ENCODE assay signal across 14 mouse cellular contexts in the genomic region with DNA sequence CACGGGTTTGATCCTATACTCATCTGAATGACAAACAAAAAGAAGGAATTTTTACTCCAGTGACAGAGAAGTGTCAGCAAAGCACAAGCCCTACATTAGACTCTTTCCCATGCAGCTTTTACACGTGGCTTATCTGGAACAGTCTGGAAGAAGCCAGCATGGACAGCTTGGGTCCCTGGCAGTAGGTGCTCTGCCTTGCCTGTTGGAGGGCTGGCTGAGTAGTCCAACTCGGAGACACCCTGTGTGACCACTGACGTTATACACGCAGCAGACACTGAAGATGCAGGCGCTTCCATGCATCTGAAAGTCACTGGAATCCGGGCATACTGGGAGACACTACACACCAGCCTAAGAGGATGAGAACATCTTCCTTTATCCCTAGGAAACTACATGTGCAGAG.
A peak's percentile ranks its signal among the peaks of the same experiment; 100 is the strongest.
DNase-seq lines count a peak whose midpoint lies in the region; ATAC-seq and TF ChIP-seq lines count a peak whose summit lies in the region.
"Had no signal": no experiment of that assay in that cellular context is flagged by ENCODE, and none has a peak within 500 bp of the region (broad histone marks: within the 10 kb centered on the region; RNA-seq: fewer than 3 reads in every experiment).

No protein-coding gene starts in this region.

- intact Hi-C loops in heart, adult 2 months (cut with DNase I): no loop called here

- ATAC-seq in hindbrain, embryonic 16.5 days: no peak
- no peak for ATAC-seq in hindbrain, embryonic 12.5 days (ENCODE audit: low FRiP score)
- ATAC-seq: lung, postnatal 0 days had no signal

- no peak for DNase-seq in heart, adult 2 months
- DNase-seq in heart, adult 8-10 months (ENCODE audit: low spot score): no peak
- peak; percentile 57 to 65 for DNase-seq in cerebellum, adult 18-20 months
- peak; percentile 48 to 53 for DNase-seq in cerebellum, postnatal 36 days
- DNase-seq in yolk sac, embryonic 10.5 days (ENCODE audit: low spot score): no peak
- DNase-seq: adrenal gland, postnatal 10 days; liver, embryonic 13.5 days; thymus, postnatal 4 days had no signal

- 0 out of 2 replicates have a peak overlapping the region, but pooled peaks have one; percentile 4 for H3K4me3 ChIP-seq in heart, adult 2 months
- H3K4me3 ChIP-seq in hindbrain, embryonic 16.5 days (ENCODE audit: low read length): no peak overlapping the region
- no peak overlapping the region for H3K4me3 ChIP-seq in hindbrain, embryonic 12.5 days
- H3K4me3 ChIP-seq: embryonic facial prominence, embryonic 13.5 days; liver, embryonic 13.5 days; midbrain, embryonic 10.5 days had no signal

- peak overlapping the region; percentile 69 for H3K27ac ChIP-seq in heart, adult 2 months
- H3K27ac ChIP-seq in hindbrain, embryonic 16.5 days (ENCODE audit: low read depth, low read length): 0 out of 2 replicates have a peak overlapping the region, but pooled peaks have one; percentile 23
- H3K27ac ChIP-seq in hindbrain, embryonic 12.5 days: no peak overlapping the region
- H3K27ac ChIP-seq: embryonic facial prominence, embryonic 13.5 days; liver, embryonic 13.5 days; midbrain, embryonic 10.5 days had no signal

- H3K9me3 ChIP-seq in hindbrain, embryonic 16.5 days (ENCODE audit: control insufficient read depth, low read length): no peaks in the 10 kb centered on the region
- H3K9me3 ChIP-seq in hindbrain, embryonic 12.5 days (replicated peaks): no peaks in the 10 kb centered on the region
- H3K9me3 ChIP-seq: embryonic facial prominence, embryonic 13.5 days; liver, embryonic 13.5 days; midbrain, embryonic 10.5 days had no signal

- no peak for TF ChIP-seq POLR2A in heart, adult 2 months (IDR thresholded peaks at IDR 0.05; ENCODE audit: insufficient read depth, low read depth, low read length)

- TF ChIP-seq CTCF in heart, adult 2 months (IDR thresholded peaks at IDR 0.05): no peak

- H3K4me2 ChIP-seq in hindbrain, embryonic 16.5 days (ENCODE audit: low read length): no peak overlapping the region
- no peak overlapping the region for H3K4me2 ChIP-seq in hindbrain, embryonic 12.5 days (replicated peaks)
- H3K4me2 ChIP-seq: embryonic facial prominence, embryonic 13.5 days; liver, embryonic 13.5 days had no signal

- no peaks in the 10 kb centered on the region for H3K27me3 ChIP-seq in heart, adult 2 months (ENCODE audit: control insufficient read depth, insufficient read depth, low read length)
- no peaks in the 10 kb centered on the region for H3K27me3 ChIP-seq in hindbrain, embryonic 16.5 days (replicated peaks; ENCODE audit: control insufficient read depth, insufficient read depth, low read length)
- no peaks in the 10 kb centered on the region for H3K27me3 ChIP-seq in hindbrain, embryonic 12.5 days
- H3K27me3 ChIP-seq: embryonic facial prominence, embryonic 13.5 days; liver, embryonic 13.5 days had no signal

- H3K9ac ChIP-seq in heart, adult 2 months (ENCODE audit: low read depth, low read length): no peak overlapping the region
- 0 out of 2 replicates have a peak overlapping the region, but pooled peaks have one; percentile 19 for H3K9ac ChIP-seq in hindbrain, embryonic 16.5 days (ENCODE audit: low read depth, low read length)
- H3K9ac ChIP-seq in hindbrain, embryonic 12.5 days: no peak overlapping the region
- H3K9ac ChIP-seq: embryonic facial prominence, embryonic 13.5 days; liver, embryonic 13.5 days had no signal

- no peak for TF ChIP-seq EP300 in heart, adult 2 months (IDR thresholded peaks at IDR 0.05; ENCODE audit: insufficient read depth, low read depth, low read length)

- H3K36me3 ChIP-seq in heart, adult 2 months (ENCODE audit: control insufficient read depth, insufficient read depth, low read length): peaks cover 26% of the 10 kb centered on the region
- H3K36me3 ChIP-seq in hindbrain, embryonic 16.5 days (ENCODE audit: control insufficient read depth, insufficient read depth, low read length): no peaks in the 10 kb centered on the region
- H3K36me3 ChIP-seq in hindbrain, embryonic 12.5 days: no peaks in the 10 kb centered on the region
- H3K36me3 ChIP-seq: G1E; liver, embryonic 13.5 days had no signal

- peaks cover 6% of the 10 kb centered on the region; the same call in 1 of the 2 replicates for H3K79me2 ChIP-seq in heart, adult 2 months (replicated peaks; ENCODE audit: control insufficient read depth, insufficient read depth, low read length)

- H3K4me1 ChIP-seq in heart, adult 2 months (ENCODE audit: control insufficient read depth, insufficient read depth, low read length): peaks cover 14% of the 10 kb centered on the region
- peaks cover 22% of the 10 kb centered on the region for H3K4me1 ChIP-seq in hindbrain, embryonic 16.5 days (ENCODE audit: control insufficient read depth, insufficient read depth, low read depth, low read length)
- peaks cover 46% of the 10 kb centered on the region for H3K4me1 ChIP-seq in hindbrain, embryonic 12.5 days
- H3K4me1 ChIP-seq: liver, embryonic 13.5 days had no signal

- 41% methylated on average over 7 of the region's 7 CpGs for WGBS in heart, adult 2 months
- WGBS in hindbrain, embryonic 16.5 days: 81% methylated on average over 7 of the region's 7 CpGs
- WGBS in hindbrain, embryonic 12.5 days: 83% methylated on average over 7 of the region's 7 CpGs

Comparison
In these comparisons a context has a peak if more than half of its experiments do, and no peak if none do; other contexts are left out.
1. DNase-seq: peak in cerebellum, adult 18-20 months (2 of 2) and cerebellum, postnatal 36 days (2 of 2); none in heart, adult 2 months (0 of 2), heart, adult 8-10 months (single experiment) and yolk sac, embryonic 10.5 days (single experiment).